Mouse (Mus musculus): ENCODE data around the gene Gm20388.
"Not testable (repeated sequence)": the region's sequence is repeated elsewhere in the genome, so short reads cannot be mapped to it uniquely, and the experiment has no call there.

GRCm38 (mm10) chr8:123960556-123960955, 4049.9 kb downstream of the Gm20388 start:
- TF ChIP-seq CTCF (IDR thresholded peaks at IDR 0.05; ENCODE audit: low read depth, low read length); GATA1 (IDR thresholded peaks at IDR 0.05; ENCODE audit: borderline replicate concordance, low read length); GATA2 (IDR thresholded peaks at IDR 0.05; ENCODE audit: borderline replicate concordance, low read depth, low read length); TAL1 (conservative IDR thresholded peaks at IDR 0.05; ENCODE audit: low read depth, low read length): not testable (repeated sequence)

Measured in G1E (cell line).